Mouse (Mus musculus): ENCODE measurements around the gene Rpp14. TPM values are rescaled to one million over a fixed set of nuclear protein-coding genes. Genes with fewer than 3 reads are reported as not detected.

Gene Rpp14
- polyA plus RNA-seq, 1 experiment: 3.3 TPM

GRCm38 (mm10) chr14:8038791-8039448 lies 41.2 kb upstream of the Rpp14 start:
- no peaks in the 10 kb centered on the region for H3K36me3 ChIP-seq (ENCODE audit: control insufficient read depth, insufficient read depth, low read length)
- no peak overlapping the region for H3K27ac ChIP-seq (ENCODE audit: control insufficient read depth, insufficient read depth, low read depth, low read length)
- H3K4me1 ChIP-seq (ENCODE audit: control insufficient read depth, insufficient read depth, low read length): no peaks in the 10 kb centered on the region
- H3K4me3 ChIP-seq (ENCODE audit: control insufficient read depth, low read depth, low read length): no peak overlapping the region
- TF ChIP-seq POLR2A (IDR thresholded peaks at IDR 0.05; ENCODE audit: control insufficient read depth, low read depth, low read length) (no peak), CTCF (IDR thresholded peaks at IDR 0.05; ENCODE audit: control insufficient read depth, insufficient read depth, insufficient replicate concordance, low read depth, low read length) (no peak)
- H3K27me3 ChIP-seq (ENCODE audit: control insufficient read depth, insufficient read depth, low read length): no peaks in the 10 kb centered on the region

DNA sequence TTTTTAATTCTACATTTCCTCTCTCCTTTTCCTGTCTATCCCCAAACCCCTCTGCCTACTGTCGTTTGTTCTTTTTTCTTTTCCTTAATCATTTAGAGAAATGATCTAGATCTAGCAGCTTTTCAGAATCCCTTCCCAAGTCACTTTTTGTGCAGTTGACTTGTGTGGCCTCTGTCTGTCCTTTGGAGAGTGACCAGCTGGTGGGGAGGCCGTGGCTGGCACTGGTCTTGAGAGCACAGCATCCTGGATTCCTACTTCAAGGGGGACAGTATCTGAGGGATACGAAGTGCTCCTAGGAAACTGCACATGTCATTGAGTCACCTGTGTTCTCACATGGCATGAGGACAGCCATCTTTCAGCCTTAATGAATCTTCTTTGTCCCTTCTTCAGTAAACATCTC lies 40.0 kb upstream of the Rpp14 start:
- Histone ChIP-seq H3K27ac (ENCODE audit: control insufficient read depth, insufficient read depth, low read depth, low read length) (no peak overlapping the region), H3K27me3 (ENCODE audit: control insufficient read depth, insufficient read depth, low read length) (no peaks in the 10 kb centered on the region), H3K36me3 (ENCODE audit: control insufficient read depth, insufficient read depth, low read length) (no peaks in the 10 kb centered on the region), H3K4me1 (ENCODE audit: control insufficient read depth, insufficient read depth, low read length) (no peaks in the 10 kb centered on the region), H3K4me3 (ENCODE audit: control insufficient read depth, low read depth, low read length) (no peak overlapping the region)
- TF ChIP-seq POLR2A (IDR thresholded peaks at IDR 0.05; ENCODE audit: control insufficient read depth, low read depth, low read length) (no peak), CTCF (IDR thresholded peaks at IDR 0.05; ENCODE audit: control insufficient read depth, insufficient read depth, insufficient replicate concordance, low read depth, low read length) (no peak)

DNA sequence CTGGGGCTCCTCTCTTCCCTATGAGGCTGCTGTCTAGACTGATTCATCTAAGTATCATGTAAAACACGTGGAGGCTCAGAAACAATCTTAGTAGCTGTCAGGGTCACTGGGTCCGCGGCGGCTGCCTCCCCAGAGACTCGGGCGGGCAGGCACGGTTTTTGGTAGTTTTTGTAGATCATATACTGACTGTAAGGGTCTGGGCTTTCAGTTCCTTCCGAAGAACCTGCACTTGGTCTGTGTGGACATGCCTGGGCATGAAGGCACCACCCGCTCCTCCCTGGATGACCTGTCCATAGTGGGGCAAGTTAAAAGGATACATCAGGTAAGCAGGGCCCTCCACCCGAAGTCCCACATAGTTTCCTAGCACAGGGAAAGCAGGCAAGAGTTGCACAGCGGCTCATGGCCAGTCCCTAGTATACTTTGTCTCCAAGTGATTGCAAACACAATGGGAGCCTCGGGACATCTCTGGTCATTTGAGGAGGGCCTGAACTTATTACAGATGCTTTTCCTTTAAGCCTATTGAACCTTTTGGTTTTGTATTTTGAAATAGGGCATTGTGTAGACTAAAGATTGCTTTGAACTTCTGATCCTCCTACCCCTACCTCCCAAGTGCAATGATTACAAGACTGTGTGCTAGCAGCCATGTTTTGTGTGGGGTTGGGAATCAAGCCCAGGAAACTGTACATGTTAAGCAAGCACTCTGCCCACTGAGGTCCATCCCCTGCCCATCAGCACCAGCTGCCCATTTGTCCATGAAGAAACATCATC lies 39.1 kb upstream of the Rpp14 start:
- no peaks in the 10 kb centered on the region for H3K27me3 ChIP-seq (ENCODE audit: control insufficient read depth, insufficient read depth, low read length)
- no peak for TF ChIP-seq CTCF (IDR thresholded peaks at IDR 0.05; ENCODE audit: control insufficient read depth, insufficient read depth, insufficient replicate concordance, low read depth, low read length)
- TF ChIP-seq POLR2A (IDR thresholded peaks at IDR 0.05; ENCODE audit: control insufficient read depth, low read depth, low read length): no peak
- no peaks in the 10 kb centered on the region for H3K4me1 ChIP-seq (ENCODE audit: control insufficient read depth, insufficient read depth, low read length)
- no peak overlapping the region for H3K4me3 ChIP-seq (ENCODE audit: control insufficient read depth, low read depth, low read length)
- no peaks in the 10 kb centered on the region for H3K36me3 ChIP-seq (ENCODE audit: control insufficient read depth, insufficient read depth, low read length)
- H3K27ac ChIP-seq (ENCODE audit: control insufficient read depth, insufficient read depth, low read depth, low read length): no peak overlapping the region

GRCm38 (mm10) chr14:8042120-8042519 lies 38.0 kb upstream of the Rpp14 start:
- TF ChIP-seq POLR2A (IDR thresholded peaks at IDR 0.05; ENCODE audit: control insufficient read depth, low read depth, low read length) (no peak), CTCF (IDR thresholded peaks at IDR 0.05; ENCODE audit: control insufficient read depth, insufficient read depth, insufficient replicate concordance, low read depth, low read length) (no peak)
- Histone ChIP-seq H3K4me1 (ENCODE audit: control insufficient read depth, insufficient read depth, low read length) (no peaks in the 10 kb centered on the region), H3K36me3 (ENCODE audit: control insufficient read depth, insufficient read depth, low read length) (no peaks in the 10 kb centered on the region), H3K27ac (ENCODE audit: control insufficient read depth, insufficient read depth, low read depth, low read length) (no peak overlapping the region), H3K4me3 (ENCODE audit: control insufficient read depth, low read depth, low read length) (no peak overlapping the region), H3K27me3 (ENCODE audit: control insufficient read depth, insufficient read depth, low read length) (no peaks in the 10 kb centered on the region)

- Histone ChIP-seq H3K4me1 (ENCODE audit: control insufficient read depth, insufficient read depth, low read length) (no peaks in the 10 kb centered on the region), H3K27ac (ENCODE audit: control insufficient read depth, insufficient read depth, low read depth, low read length) (no peak overlapping the region), H3K27me3 (ENCODE audit: control insufficient read depth, insufficient read depth, low read length) (no peaks in the 10 kb centered on the region), H3K36me3 (ENCODE audit: control insufficient read depth, insufficient read depth, low read length) (no peaks in the 10 kb centered on the region), H3K4me3 (ENCODE audit: control insufficient read depth, low read depth, low read length) (no peak overlapping the region)
- no peak for TF ChIP-seq CTCF (IDR thresholded peaks at IDR 0.05; ENCODE audit: control insufficient read depth, insufficient read depth, insufficient replicate concordance, low read depth, low read length)
Measured at GRCm38 (mm10) chr14:8042577-8042976, 37.6 kb upstream of the Rpp14 start.

- Histone ChIP-seq H3K36me3 (ENCODE audit: control insufficient read depth, insufficient read depth, low read length) (no peaks in the 10 kb centered on the region), H3K27me3 (ENCODE audit: control insufficient read depth, insufficient read depth, low read length) (no peaks in the 10 kb centered on the region), H3K4me3 (ENCODE audit: control insufficient read depth, low read depth, low read length) (no peak overlapping the region), H3K4me1 (ENCODE audit: control insufficient read depth, insufficient read depth, low read length) (no peaks in the 10 kb centered on the region), H3K27ac (ENCODE audit: control insufficient read depth, insufficient read depth, low read depth, low read length) (no peak overlapping the region)
- TF ChIP-seq CTCF (IDR thresholded peaks at IDR 0.05; ENCODE audit: control insufficient read depth, insufficient read depth, insufficient replicate concordance, low read depth, low read length): no peak
- TF ChIP-seq POLR2A (IDR thresholded peaks at IDR 0.05; ENCODE audit: control insufficient read depth, low read depth, low read length): no peak
Measured at GRCm38 (mm10) chr14:8044330-8044729, 35.8 kb upstream of the Rpp14 start.

- TF ChIP-seq CTCF (IDR thresholded peaks at IDR 0.05; ENCODE audit: control insufficient read depth, insufficient read depth, insufficient replicate concordance, low read depth, low read length) (no peak), POLR2A (IDR thresholded peaks at IDR 0.05; ENCODE audit: control insufficient read depth, low read depth, low read length) (no peak)
Measured at GRCm38 (mm10) chr14:8044786-8045185, 35.4 kb upstream of the Rpp14 start.

More at GRCm38 (mm10) chr14:8044786-8045185, 35.4 kb upstream of the Rpp14 start:
- H3K36me3 ChIP-seq (ENCODE audit: control insufficient read depth, insufficient read depth, low read length): no peaks in the 10 kb centered on the region
- H3K27ac ChIP-seq (ENCODE audit: control insufficient read depth, insufficient read depth, low read depth, low read length): no peak overlapping the region
- no peaks in the 10 kb centered on the region for H3K4me1 ChIP-seq (ENCODE audit: control insufficient read depth, insufficient read depth, low read length)
- no peaks in the 10 kb centered on the region for H3K27me3 ChIP-seq (ENCODE audit: control insufficient read depth, insufficient read depth, low read length)
- no peak overlapping the region for H3K4me3 ChIP-seq (ENCODE audit: control insufficient read depth, low read depth, low read length)

Measured in testis, adult 2 months (tissue).